Mouse (Mus musculus) liver, embryonic 14.5 days (tissue): Measurements from ENCODE around the gene Th.

ENCODE experiments used
- CTCF ChIP-seq: IDR thresholded peaks from 2 replicates; pipeline ENCODE4 v1.5.1; 2016; ENCODE audit warnings: antibody characterized with exemption, low read depth, control low read depth
- EP300 ChIP-seq: IDR thresholded peaks from 2 replicates; pipeline ENCODE4 v1.6.1; 2016; ENCODE audit warnings: antibody characterized with exemption, low read depth

- TF ChIP-seq CTCF (no peak), EP300 (no peak)
These were observed 33.5 kb downstream of the Th start for GRCm38 (mm10) chr7:142897471-142897870.
